Mouse (Mus musculus): ENCODE measurements around the gene Dhrs13. TPM values are rescaled to one million over a fixed set of nuclear protein-coding genes. Genes with fewer than 3 reads are reported as not detected.
A peak's percentile ranks its signal among the peaks of the same experiment; 100 is the strongest.

Gene Dhrs13
- polyA plus RNA-seq, 1 experiment, result not detected

GRCm38 (mm10) chr11:78073577-78074276 lies 41.6 kb downstream of the Dhrs13 start:
- Histone ChIP-seq H3K4me3 (ENCODE audit: insufficient read depth, low read depth, low read length) (no peak overlapping the region), H3K27ac (ENCODE audit: insufficient read depth, low read depth, low read length) (no peak overlapping the region), H3K4me1 (ENCODE audit: control insufficient read depth, insufficient read depth, low read length) (0 out of 2 replicates have a peak, but pooled peaks cover 2% of the 10 kb centered on the region)
- TF ChIP-seq POLR2A (IDR thresholded peaks at IDR 0.05; ENCODE audit: insufficient read depth, low read depth, low read length), result no peak
- TF ChIP-seq CTCF (IDR thresholded peaks at IDR 0.05; ENCODE audit: insufficient read depth, low read depth, low read length), result no peak
- WGBS, result 93% methylated on average over 9 of the region's 9 CpGs

GRCm38 (mm10) chr11:78074277-78074652 lies 42.2 kb downstream of the Dhrs13 start:
- TF ChIP-seq CTCF (IDR thresholded peaks at IDR 0.05; ENCODE audit: insufficient read depth, low read depth, low read length) (no peak), POLR2A (IDR thresholded peaks at IDR 0.05; ENCODE audit: insufficient read depth, low read depth, low read length) (no peak)
- Histone ChIP-seq H3K4me1 (ENCODE audit: control insufficient read depth, insufficient read depth, low read length) (0 out of 2 replicates have a peak, but pooled peaks cover 2% of the 10 kb centered on the region), H3K4me3 (ENCODE audit: insufficient read depth, low read depth, low read length) (no peak overlapping the region), H3K27ac (ENCODE audit: insufficient read depth, low read depth, low read length) (no peak overlapping the region)
- 91% methylated on average over 2 of the region's 2 CpGs for WGBS

GRCm38 (mm10) chr11:78074666-78075065 lies 42.6 kb downstream of the Dhrs13 start:
- TF ChIP-seq CTCF (IDR thresholded peaks at IDR 0.05; ENCODE audit: insufficient read depth, low read depth, low read length) (no peak), POLR2A (IDR thresholded peaks at IDR 0.05; ENCODE audit: insufficient read depth, low read depth, low read length) (no peak)
- Histone ChIP-seq H3K27ac (ENCODE audit: insufficient read depth, low read depth, low read length) (no peak overlapping the region), H3K4me3 (ENCODE audit: insufficient read depth, low read depth, low read length) (no peak overlapping the region), H3K4me1 (ENCODE audit: control insufficient read depth, insufficient read depth, low read length) (0 out of 2 replicates have a peak, but pooled peaks cover 3% of the 10 kb centered on the region)
- WGBS, result 90% methylated on average over 4 of the region's 4 CpGs

- Histone ChIP-seq H3K4me1 (ENCODE audit: control insufficient read depth, insufficient read depth, low read length) (0 out of 2 replicates have a peak, but pooled peaks cover 3% of the 10 kb centered on the region), H3K4me3 (ENCODE audit: insufficient read depth, low read depth, low read length) (peak within 1 kb of the TSS; percentile 60), H3K27ac (ENCODE audit: insufficient read depth, low read depth, low read length) (peak within 1 kb of the TSS; percentile 59)
- peak; percentile 61; the same call in 1 of the 2 replicates for TF ChIP-seq POLR2A (IDR thresholded peaks at IDR 0.05; ENCODE audit: insufficient read depth, low read depth, low read length)
- no peak for TF ChIP-seq CTCF (IDR thresholded peaks at IDR 0.05; ENCODE audit: insufficient read depth, low read depth, low read length)
- 2% methylated on average over 42 of the region's 42 CpGs for WGBS
Observed at GRCm38 (mm10) chr11:78079961-78080921, 48.2 kb downstream of the Dhrs13 start, which contains the start of gene Eral1. Eral1 (minus strand) TSS chr11:78080383.

- no peak for TF ChIP-seq CTCF (IDR thresholded peaks at IDR 0.05; ENCODE audit: insufficient read depth, low read depth, low read length)
- TF ChIP-seq POLR2A (IDR thresholded peaks at IDR 0.05; ENCODE audit: insufficient read depth, low read depth, low read length), result no peak
- H3K27ac ChIP-seq (ENCODE audit: insufficient read depth, low read depth, low read length), result no peak overlapping the region
- 0 out of 2 replicates have a peak, but pooled peaks cover 2% of the 10 kb centered on the region for H3K4me1 ChIP-seq (ENCODE audit: control insufficient read depth, insufficient read depth, low read length)
- 56% methylated on average over 1 of the region's 1 CpGs for WGBS
- H3K4me3 ChIP-seq (ENCODE audit: insufficient read depth, low read depth, low read length), result no peak overlapping the region
Observed at GRCm38 (mm10) chr11:78083595-78083994, 51.5 kb downstream of the Dhrs13 start.

- Histone ChIP-seq H3K4me1 (ENCODE audit: control insufficient read depth, insufficient read depth, low read length) (no peaks in the 10 kb centered on the region), H3K27ac (ENCODE audit: insufficient read depth, low read depth, low read length) (no peak overlapping the region), H3K4me3 (ENCODE audit: insufficient read depth, low read depth, low read length) (no peak overlapping the region)
- TF ChIP-seq POLR2A (IDR thresholded peaks at IDR 0.05; ENCODE audit: insufficient read depth, low read depth, low read length) (no peak), CTCF (IDR thresholded peaks at IDR 0.05; ENCODE audit: insufficient read depth, low read depth, low read length) (no peak)
- WGBS, result 75% methylated on average over 4 of the region's 4 CpGs
Observed at GRCm38 (mm10) chr11:78086925-78087479, 54.9 kb downstream of the Dhrs13 start.

Other genes with a start within 250 kb of the Dhrs13 start
- gene Gm10277, start 244.5 kb upstream of the Dhrs13 start, polyA plus RNA-seq (2012; ENCODE audit: insufficient read depth, insufficient read length, low replicate concordance, missing spikeins), result not detected in 2 replicates
- gene Pipox, start 138.2 kb upstream of the Dhrs13 start, polyA plus RNA-seq (2012; ENCODE audit: insufficient read depth, insufficient read length, low replicate concordance, missing spikeins), result not detected in 2 replicates
- gene Sez6, start 101.5 kb upstream of the Dhrs13 start, polyA plus RNA-seq (2012; ENCODE audit: insufficient read depth, insufficient read length, low replicate concordance, missing spikeins), result 109 TPM in 1 of 2 replicates, not detected in the other
- 389 TPM in 1 of 2 replicates, not detected in the other for gene Phf12, start 49.5 kb upstream of the Dhrs13 start, polyA plus RNA-seq (2012; ENCODE audit: insufficient read depth, insufficient read length, low replicate concordance, missing spikeins)
- gene Flot2, start 5.7 kb downstream of the Dhrs13 start, polyA plus RNA-seq (2012; ENCODE audit: insufficient read depth, insufficient read length, low replicate concordance, missing spikeins), result not detected in 2 replicates
- not detected in 2 replicates for gene Eral1, start 48.1 kb downstream of the Dhrs13 start, polyA plus RNA-seq (2012; ENCODE audit: insufficient read depth, insufficient read length, low replicate concordance, missing spikeins)
- not detected in 2 replicates for gene Fam222b, start 62.4 kb downstream of the Dhrs13 start, polyA plus RNA-seq (2012; ENCODE audit: insufficient read depth, insufficient read length, low replicate concordance, missing spikeins)
- gene Traf4, start 133.3 kb downstream of the Dhrs13 start, polyA plus RNA-seq (2012; ENCODE audit: insufficient read depth, insufficient read length, low replicate concordance, missing spikeins), result not detected in 2 replicates
- not detected in 2 replicates for gene Nek8, start 144.4 kb downstream of the Dhrs13 start, polyA plus RNA-seq (2012; ENCODE audit: insufficient read depth, insufficient read length, low replicate concordance, missing spikeins)
- not detected in 2 replicates for gene Tlcd1, start 144.4 kb downstream of the Dhrs13 start, polyA plus RNA-seq (2012; ENCODE audit: insufficient read depth, insufficient read length, low replicate concordance, missing spikeins)
- gene Rpl23a, start 151.3 kb downstream of the Dhrs13 start, polyA plus RNA-seq (2012; ENCODE audit: insufficient read depth, insufficient read length, low replicate concordance, missing spikeins), result 1,288 TPM in 1 of 2 replicates, not detected in the other
- not detected in 2 replicates for gene Rab34, start 156.2 kb downstream of the Dhrs13 start, polyA plus RNA-seq (2012; ENCODE audit: insufficient read depth, insufficient read length, low replicate concordance, missing spikeins)
- gene Proca1, start 161.1 kb downstream of the Dhrs13 start, polyA plus RNA-seq (2012; ENCODE audit: insufficient read depth, insufficient read length, low replicate concordance, missing spikeins), result not detected in 2 replicates
- not detected in 2 replicates for gene Sdf2, start 213.5 kb downstream of the Dhrs13 start, polyA plus RNA-seq (2012; ENCODE audit: insufficient read depth, insufficient read length, low replicate concordance, missing spikeins)
- 62.3 TPM in 1 of 2 replicates, not detected in the other for gene Supt6, start 213.7 kb downstream of the Dhrs13 start, polyA plus RNA-seq (2012; ENCODE audit: insufficient read depth, insufficient read length, low replicate concordance, missing spikeins)
- gene 2610507B11Rik, start 229.5 kb downstream of the Dhrs13 start, polyA plus RNA-seq (2012; ENCODE audit: insufficient read depth, insufficient read length, low replicate concordance, missing spikeins), result 122 and 503 TPM in 2 replicates